In genomic region chr1:72593340-72593951, GRCm38 (mm10) we compare ENCODE assay signal across 7 mouse cellular contexts. TPM values are rescaled to one million over a fixed set of nuclear protein-coding genes. Genes with fewer than 3 reads are reported as not detected.
A peak's percentile ranks its signal among the peaks of the same experiment; 100 is the strongest.
DNase-seq lines count a peak whose midpoint lies in the region.

No protein-coding gene starts in this region.

- DNase-seq in ZHBTc4 (ENCODE audit: low read depth, low spot score) = peak; percentile 44
- DNase-seq in brain, adult 2 months (ENCODE audit: low read depth, low spot score) = peak; percentile 94
- DNase-seq in frontal cortex, postnatal 36 days (ENCODE audit: low spot score in 2 of 2) = peak; percentile 78 to 84
- DNase-seq in kidney, adult 8-10 months = peak; percentile 46 to 47
- DNase-seq in left cerebral cortex, postnatal 4 days = peak; percentile 70
- peak; percentile 33 for DNase-seq in skeletal muscle tissue, adult 2 months (ENCODE audit: low read depth, low spot score)
- no peak for DNase-seq in embryo, embryonic 11 days

- intact Hi-C loops in left cerebral cortex, postnatal 4 days (cut with DNase I) = loop anchor here (10.0 kb wide), 1 partner anchor 279 kb away; no protein-coding TSS in a partner anchor

RNA-seq across cellular contexts. Expression of gene Smarcal1, which starts 10.4 kb away (rescaled TPM):
- 10 to 100 TPM; 46.8 to 50.9 TPM for total RNA-seq in left cerebral cortex, postnatal 4 days (2021)

RNA-seq across cellular contexts. Expression of gene March4, which starts 56.7 kb away (rescaled TPM):
- total RNA-seq in left cerebral cortex, postnatal 4 days (2021) = 10 to 100 TPM; 64.8 to 68.3 TPM
